Mouse (Mus musculus) forebrain, embryonic 16.5 days (tissue): ENCODE measurements around the gene Mettl11b. TPM values are rescaled to one million over a fixed set of nuclear protein-coding genes. Genes with fewer than 3 reads are reported as not detected.

Experiments
- ATAC-seq: fragments of 200-750 bp; cut with Nextera tagmentation; 2 replicates; pipeline ENCODE4 v1.8.0; 2017; ENCODE audit warnings: mild to moderate bottlenecking, moderate library complexity
- H3K27ac ChIP-seq: fragments of 300-500 bp; sonication (generic); 2 replicates; pipeline ENCODE4 v1.5.1; 2014; ENCODE audit warnings: low read length, control low read depth
- H3K27me3 ChIP-seq: fragments of 300-500 bp; sonication (generic); replicated peaks from 2 replicates; pipeline ENCODE4 v1.6.1; 2014; ENCODE audit warnings: low read length; ENCODE audit not compliant: control insufficient read depth, insufficient read depth
- H3K36me3 ChIP-seq: fragments of 300-500 bp; sonication (generic); 2 replicates; pipeline ENCODE4 v1.6.1; 2014; ENCODE audit not compliant: control insufficient read depth, insufficient read depth
- H3K4me1 ChIP-seq: fragments of 300-500 bp; sonication (generic); replicated peaks from 2 replicates; pipeline ENCODE4 v1.6.1; 2014; ENCODE audit warnings: low read length; ENCODE audit not compliant: control insufficient read depth, insufficient read depth
- H3K4me2 ChIP-seq: fragments of 300-500 bp; sonication (generic); 2 replicates; pipeline ENCODE4 v1.6.1; 2014; ENCODE audit warnings: mild to moderate bottlenecking, low read length, control low read depth
- H3K4me3 ChIP-seq: fragments of 300-500 bp; sonication (generic); replicated peaks from 2 replicates; pipeline ENCODE4 v1.5.1; 2014; ENCODE audit warnings: mild to moderate bottlenecking, low read length, control low read depth
- H3K9ac ChIP-seq: fragments of 300-500 bp; sonication (generic); replicated peaks from 2 replicates; pipeline ENCODE4 v1.6.1; 2014; ENCODE audit warnings: low read depth, low read length, control low read depth
- H3K9me3 ChIP-seq: fragments of 300-500 bp; sonication (generic); 2 replicates; pipeline ENCODE4 v1.6.1; 2016; ENCODE audit warnings: low read length; ENCODE audit not compliant: control insufficient read depth
- WGBS: fragments of 180-500 bp; shearing (Covaris S2); extraction: QIAGEN DNeasy Blood & Tissue Kit; methylation state at CpG from one replicate; pipeline ENCODE4 v1.1.7; 2014; 5-methylcytosine and 5-hydroxymethylcytosine counted together
- polyA plus RNA-seq: library from polyadenylated mRNA; unstranded; fragments of >200 nt; fragmentation: Nextera tagmentation; extraction: Ambion mirVana; gene quantifications from 2 replicates; pipeline ENCODE4 v1.2.1, GENCODE M21; 2015

The Mettl11b gene
- polyA plus RNA-seq, 1 experiment from 2014 or later, result 0.91 TPM

- no peak overlapping the region for H3K27ac ChIP-seq
- ATAC-seq, result no peak
- 89% methylated on average over 3 of the region's 3 CpGs for WGBS
Measured at GRCm38 (mm10) chr1:163699702-163700101, 25.3 kb downstream of the Mettl11b start.

DNA sequence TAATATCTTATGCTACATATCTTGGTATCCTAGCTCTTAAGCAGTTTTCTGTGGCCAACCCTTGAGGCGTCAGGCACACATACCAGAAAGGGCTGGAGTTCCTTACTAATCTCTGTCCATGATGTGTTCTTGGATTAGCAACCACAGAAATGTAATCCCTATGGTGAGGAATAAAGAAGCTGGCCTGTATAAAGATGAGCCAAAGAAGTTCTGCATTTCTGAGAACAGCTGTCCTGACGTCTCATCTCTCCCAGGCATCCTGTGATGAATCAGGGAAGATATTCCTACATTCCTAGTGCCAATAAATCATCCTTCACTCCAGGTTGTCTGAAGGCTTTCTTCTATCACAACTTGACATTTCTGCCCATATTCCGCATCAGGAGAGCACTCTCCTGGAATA lies 33.2 kb downstream of the Mettl11b start:
- Histone ChIP-seq H3K4me2 (no peak overlapping the region), H3K9me3 (no peaks in the 10 kb centered on the region), H3K4me1 (no peaks in the 10 kb centered on the region), H3K27me3 (no peaks in the 10 kb centered on the region), H3K27ac (no peak overlapping the region), H3K4me3 (no peak overlapping the region), H3K36me3 (no peaks in the 10 kb centered on the region), H3K9ac (no peak overlapping the region)
- WGBS, result 92% methylated on average over 3 of the region's 3 CpGs
- no peak for ATAC-seq

More at GRCm38 (mm10) chr1:163699702-163700101, 25.3 kb downstream of the Mettl11b start:
- Histone ChIP-seq H3K9me3 (no peaks in the 10 kb centered on the region), H3K27me3 (no peaks in the 10 kb centered on the region), H3K4me2 (no peak overlapping the region), H3K36me3 (no peaks in the 10 kb centered on the region), H3K4me3 (no peak overlapping the region), H3K4me1 (no peaks in the 10 kb centered on the region), H3K9ac (no peak overlapping the region)

DNA sequence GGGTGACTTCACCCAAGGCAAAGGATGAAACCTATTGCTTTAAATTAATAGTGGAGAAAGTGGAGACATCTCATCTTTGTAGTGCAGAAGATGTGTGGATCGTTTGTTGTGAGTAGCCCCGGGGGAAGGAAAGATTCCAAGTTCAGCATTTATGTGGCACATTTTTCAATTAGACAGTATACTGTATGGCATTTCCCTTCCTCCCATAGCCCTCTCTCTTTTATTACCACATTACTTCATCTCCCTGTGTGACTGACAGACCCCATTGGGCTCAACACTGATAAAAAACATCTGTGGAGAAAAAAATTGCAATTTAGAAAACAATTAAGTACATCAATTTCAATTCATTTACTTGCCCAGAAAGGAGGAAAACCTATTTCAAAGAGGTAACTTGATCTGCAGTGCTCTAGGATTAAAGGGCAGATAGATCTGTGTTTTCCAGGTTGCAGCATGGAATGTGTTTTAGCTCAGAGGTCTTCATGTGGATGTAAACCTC lies 42.0 kb downstream of the Mettl11b start:
- Histone ChIP-seq H3K27me3 (no peaks in the 10 kb centered on the region), H3K36me3 (no peaks in the 10 kb centered on the region), H3K9ac (no peak overlapping the region), H3K27ac (no peak overlapping the region), H3K4me1 (no peaks in the 10 kb centered on the region), H3K4me2 (no peak overlapping the region), H3K9me3 (no peaks in the 10 kb centered on the region), H3K4me3 (no peak overlapping the region)
- WGBS, result 80% methylated on average over 2 of the region's 2 CpGs
- ATAC-seq, result no peak

DNA sequence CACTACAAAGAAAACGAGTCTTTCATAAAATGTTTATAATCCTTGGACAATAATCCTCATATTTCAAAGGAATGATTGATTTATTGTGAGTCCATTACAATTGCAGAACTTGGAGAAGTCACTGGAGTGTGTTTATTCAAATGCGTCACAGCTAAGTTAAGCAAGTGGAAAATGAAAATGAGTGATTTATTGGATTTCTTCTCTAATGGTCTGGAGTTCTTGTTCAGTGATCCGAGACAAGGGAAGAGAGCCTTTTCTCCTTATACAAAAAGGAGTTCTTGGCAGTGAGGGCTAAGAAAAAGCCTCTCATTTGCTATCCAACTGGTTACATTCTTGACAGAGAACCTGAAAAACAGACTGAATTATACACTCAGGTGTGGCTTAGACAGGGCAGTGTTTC lies 42.9 kb downstream of the Mettl11b start:
- Histone ChIP-seq H3K27me3 (no peaks in the 10 kb centered on the region), H3K9me3 (no peaks in the 10 kb centered on the region), H3K36me3 (no peaks in the 10 kb centered on the region), H3K4me1 (no peaks in the 10 kb centered on the region), H3K4me3 (no peak overlapping the region), H3K9ac (no peak overlapping the region), H3K4me2 (no peak overlapping the region), H3K27ac (no peak overlapping the region)
- 46% methylated on average over 3 of the region's 3 CpGs for WGBS
- no peak for ATAC-seq

GRCm38 (mm10) chr1:163672866-163673265 lies 52.2 kb downstream of the Mettl11b start:
- 89% methylated on average over 3 of the region's 3 CpGs for WGBS
- Histone ChIP-seq H3K27ac (no peak overlapping the region), H3K9me3 (no peaks in the 10 kb centered on the region), H3K9ac (no peak overlapping the region), H3K4me3 (no peak overlapping the region), H3K36me3 (no peaks in the 10 kb centered on the region), H3K4me2 (no peak overlapping the region), H3K27me3 (no peaks in the 10 kb centered on the region), H3K4me1 (no peaks in the 10 kb centered on the region)
- ATAC-seq, result no peak

- H3K4me3 ChIP-seq, result no peak overlapping the region
- no peaks in the 10 kb centered on the region for H3K27me3 ChIP-seq
- WGBS, result 90% methylated on average over 4 of the region's 4 CpGs
- no peak overlapping the region for H3K4me2 ChIP-seq
- no peak overlapping the region for H3K27ac ChIP-seq
- no peak overlapping the region for H3K9ac ChIP-seq
- H3K36me3 ChIP-seq, result no peaks in the 10 kb centered on the region
- no peaks in the 10 kb centered on the region for H3K9me3 ChIP-seq
- no peaks in the 10 kb centered on the region for H3K4me1 ChIP-seq
- no peak for ATAC-seq
Measured at GRCm38 (mm10) chr1:163671326-163671725, 53.7 kb downstream of the Mettl11b start.

GRCm38 (mm10) chr1:163670702-163671101 lies 54.3 kb downstream of the Mettl11b start:
- no peaks in the 10 kb centered on the region for H3K4me1 ChIP-seq

DNA sequence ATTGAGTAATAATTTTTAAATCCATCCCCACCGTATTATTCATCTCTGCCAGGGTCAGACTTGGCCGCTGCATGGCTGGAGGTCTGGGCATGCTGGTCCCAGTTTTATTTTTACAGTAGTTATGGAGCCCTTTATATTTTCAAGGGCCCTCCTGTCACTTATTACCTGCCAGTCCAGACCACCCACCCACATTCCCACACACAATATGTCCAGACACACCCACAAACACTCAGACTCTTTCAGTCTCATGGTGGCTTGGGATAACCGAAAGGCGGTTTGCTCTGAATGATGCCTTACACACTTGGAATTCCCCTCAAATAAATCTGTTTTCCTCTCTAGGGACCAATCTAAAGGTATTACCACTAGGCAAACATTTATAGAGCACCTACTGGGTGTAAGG lies 55.1 kb downstream of the Mettl11b start:
- ATAC-seq, result no peak
- Histone ChIP-seq H3K4me2 (no peak overlapping the region), H3K9ac (no peak overlapping the region), H3K27ac (no peak overlapping the region), H3K36me3 (no peaks in the 10 kb centered on the region), H3K4me3 (no peak overlapping the region), H3K27me3 (no peaks in the 10 kb centered on the region), H3K4me1 (no peaks in the 10 kb centered on the region), H3K9me3 (no peaks in the 10 kb centered on the region)
- 92% methylated on average over 4 of the region's 4 CpGs for WGBS

More at GRCm38 (mm10) chr1:163670702-163671101, 54.3 kb downstream of the Mettl11b start:
- Histone ChIP-seq H3K4me2 (no peak overlapping the region), H3K9ac (no peak overlapping the region), H3K4me3 (no peak overlapping the region), H3K27me3 (no peaks in the 10 kb centered on the region), H3K27ac (no peak overlapping the region), H3K9me3 (no peaks in the 10 kb centered on the region), H3K36me3 (no peaks in the 10 kb centered on the region)
- no peak for ATAC-seq
- WGBS, result 21% methylated on average over 4 of the region's 4 CpGs

- 91% methylated on average over 1 of the region's 1 CpGs for WGBS
- no peak overlapping the region for H3K9ac ChIP-seq
- no peak overlapping the region for H3K27ac ChIP-seq
- H3K4me3 ChIP-seq, result no peak overlapping the region
- H3K4me1 ChIP-seq, result peaks cover 6% of the 10 kb centered on the region; the same call in 1 of the 2 replicates
- no peak overlapping the region for H3K4me2 ChIP-seq
- H3K9me3 ChIP-seq, result no peaks in the 10 kb centered on the region
- H3K27me3 ChIP-seq, result no peaks in the 10 kb centered on the region
- H3K36me3 ChIP-seq, result no peaks in the 10 kb centered on the region
- no peak for ATAC-seq
Measured at GRCm38 (mm10) chr1:163662416-163662815, 62.6 kb downstream of the Mettl11b start.

GRCm38 (mm10) chr1:163658535-163658928 lies 66.5 kb downstream of the Mettl11b start:
- H3K36me3 ChIP-seq, result no peaks in the 10 kb centered on the region
- no peaks in the 10 kb centered on the region for H3K9me3 ChIP-seq
- H3K4me3 ChIP-seq, result no peak overlapping the region
- H3K27me3 ChIP-seq, result no peaks in the 10 kb centered on the region
- H3K4me1 ChIP-seq, result peaks cover 6% of the 10 kb centered on the region; the same call in 1 of the 2 replicates
- H3K9ac ChIP-seq, result no peak overlapping the region
- no peak for ATAC-seq
- no peak overlapping the region for H3K27ac ChIP-seq
- H3K4me2 ChIP-seq, result no peak overlapping the region
